In the genomic region with DNA sequence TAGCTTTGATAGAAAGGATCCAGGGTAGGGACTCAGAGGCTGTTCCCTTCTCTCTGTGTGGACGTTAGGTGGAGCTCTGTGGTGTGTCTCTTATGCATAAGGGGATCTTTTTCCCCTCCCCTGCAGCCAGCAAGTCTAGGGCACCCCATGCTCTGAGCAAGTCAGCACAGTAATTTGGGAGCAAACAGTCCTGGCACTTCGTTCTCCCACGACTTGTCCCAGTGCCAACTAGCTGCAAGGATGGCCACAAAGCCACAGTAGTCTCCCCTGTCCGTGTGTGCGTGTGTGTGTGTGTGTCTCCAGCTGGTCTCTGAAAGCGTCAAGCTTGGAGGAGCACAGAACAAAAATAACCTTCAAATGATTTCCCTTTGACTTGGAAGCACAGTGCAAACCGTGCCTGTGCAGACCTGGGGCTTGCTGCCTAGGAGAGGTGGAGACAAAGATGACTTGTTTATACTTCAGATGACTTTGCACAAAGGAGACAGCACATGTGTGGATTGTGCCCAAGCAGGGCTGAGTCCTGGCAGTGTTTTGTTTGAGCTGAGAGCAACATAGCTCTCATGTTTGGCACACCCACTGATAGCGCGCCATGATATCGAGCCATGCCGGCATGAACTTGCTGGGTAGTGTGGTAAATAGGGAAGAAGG, we compare ENCODE assay signal across 8 mouse cellular contexts. TPM values are rescaled to one million over a fixed set of nuclear protein-coding genes. Genes with fewer than 3 reads are reported as not detected.
DNase-seq lines count a peak whose midpoint lies in the region; ATAC-seq and TF ChIP-seq lines count a peak whose summit lies in the region.

No protein-coding gene starts in this region.

- WGBS in forebrain, embryonic 14.5 days = 65% methylated on average over 11 of the region's 11 CpGs

- H3K9ac ChIP-seq in forebrain, embryonic 14.5 days (ENCODE audit: low read length) = no peak overlapping the region

- peak; percentile 8 for DNase-seq in 416B (ENCODE audit: low read depth)
- peak; percentile 81 for DNase-seq in Muller cell, postnatal 12 days (ENCODE audit: inconsistent ontology term)
- DNase-seq in forebrain, embryonic 14.5 days (ENCODE audit: low spot score) = peak; percentile 28
- DNase-seq in heart, postnatal 4 days = peak; percentile 59
- DNase-seq in layer of hippocampus, adult 2 months (ENCODE audit: low spot score in 2 of 2) = peak; percentile 17 to 20
- DNase-seq in testis, postnatal 10 days (ENCODE audit: low spot score) = peak; percentile 89
- DNase-seq in thymus, postnatal 25 days = no peak

- TF ChIP-seq CTCF in layer of hippocampus, adult 2 months (conservative IDR thresholded peaks at IDR 0.05) = peak; percentile 54

- no peak overlapping the region for H3K27ac ChIP-seq in forebrain, embryonic 14.5 days (ENCODE audit: low read depth, low read length)
- peak overlapping the region; percentile 72 for H3K27ac ChIP-seq in layer of hippocampus, adult 2 months

- no peak overlapping the region for H3K4me3 ChIP-seq in forebrain, embryonic 14.5 days (ENCODE audit: low read depth, low read length)
- peak overlapping the region; percentile 26; the same call in 1 of the 2 replicates for H3K4me3 ChIP-seq in layer of hippocampus, adult 2 months

- no peaks in the 10 kb centered on the region for H3K27me3 ChIP-seq in forebrain, embryonic 14.5 days (replicated peaks; ENCODE audit: control insufficient read depth, insufficient read depth, low read length)

- H3K4me2 ChIP-seq in forebrain, embryonic 14.5 days (ENCODE audit: low read length) = no peak overlapping the region

- peaks cover 4% of the 10 kb centered on the region; the same call in 1 of the 2 replicates for H3K4me1 ChIP-seq in forebrain, embryonic 14.5 days (ENCODE audit: control insufficient read depth, insufficient read depth, low read length)

- no peaks in the 10 kb centered on the region for H3K9me3 ChIP-seq in forebrain, embryonic 14.5 days (replicated peaks; ENCODE audit: control insufficient read depth, low read length)

- peak; percentile 45; the same call in 1 of the 2 replicates for ATAC-seq in forebrain, embryonic 14.5 days
- ATAC-seq in megakaryocyte progenitor cell, adult 5-6 weeks (replicated peaks; ENCODE audit: poor library complexity) = peak; percentile 74

- H3K36me3 ChIP-seq in forebrain, embryonic 14.5 days (ENCODE audit: control insufficient read depth, insufficient read depth, low read length) = no peaks in the 10 kb centered on the region

RNA-seq across cellular contexts. Expression of gene Slc13a4, which starts 19.7 kb away (rescaled TPM):
- polyA plus RNA-seq in forebrain, embryonic 14.5 days (2014; fragmentation: Nextera tagmentation; extraction: Ambion mirVana) = 2.7 and 4.6 TPM in 2 replicates
- total RNA-seq in heart, postnatal 4 days (2021) = under 1 TPM; 0.14 to 0.19 TPM
- total RNA-seq in layer of hippocampus, adult 2 months (2021) = 1 to 10 TPM; 4.0 to 6.2 TPM
- total RNA-seq in megakaryocyte progenitor cell, adult 5-6 weeks (2015) = not detected in 2 replicates
- total RNA-seq in megakaryocyte progenitor cell, adult 5-6 weeks (2017) = not detected in 2 replicates

RNA-seq across cellular contexts. Expression of gene Fam180a, which starts 37.7 kb away (rescaled TPM):
- polyA plus RNA-seq in forebrain, embryonic 14.5 days (2014; fragmentation: Nextera tagmentation; extraction: Ambion mirVana) = 0.66 and 1.5 TPM in 2 replicates
- under 1 TPM; 0.43 TPM for total RNA-seq in heart, postnatal 4 days (2021)
- total RNA-seq in layer of hippocampus, adult 2 months (2021) = under 1 TPM; 0.38 to 0.44 TPM
- not detected in 2 replicates for total RNA-seq in megakaryocyte progenitor cell, adult 5-6 weeks (2015)
- total RNA-seq in megakaryocyte progenitor cell, adult 5-6 weeks (2017) = not detected in 2 replicates

Comparison
In these comparisons a context has a peak if more than half of its experiments do, and no peak if none do; other contexts are left out.
1. RNA of gene Slc13a4, which starts 19.7 kb away (total RNA-seq): 4.0 to 6.2 TPM in layer of hippocampus, adult 2 months; 0.14 to 0.19 TPM in heart, postnatal 4 days and not detected in megakaryocyte progenitor cell, adult 5-6 weeks; every median in the first group is over 4 times any median in the second.